In genomic region chr2:25365091-25365761, GRCm38 (mm10) we compare ENCODE assay signal across 8 mouse cellular contexts. TPM values are rescaled to one million over a fixed set of nuclear protein-coding genes. Genes with fewer than 3 reads are reported as not detected.
A peak's percentile ranks its signal among the peaks of the same experiment; 100 is the strongest.
DNase-seq lines count a peak whose midpoint lies in the region; ATAC-seq and TF ChIP-seq lines count a peak whose summit lies in the region.

TSS of gene Uap1l1 (minus strand) at chr2:25365682.

- DNase-seq in embryo, embryonic 10.5 days (ENCODE audit: low spot score), result peak; percentile 82
- peak; percentile 79 for DNase-seq in limb, embryonic 11.5 days (ENCODE audit: low spot score)
- DNase-seq in right cerebral cortex, postnatal 4 days, result peak; percentile 52
- peak; percentile 92 for DNase-seq in yolk sac, embryonic 10.5 days (ENCODE audit: low spot score)

- H3K9ac ChIP-seq in intestine, postnatal 0 days (ENCODE audit: low read depth, low read length), result peak within 1 kb of the TSS; percentile 67
- peak within 1 kb of the TSS; percentile 73 for H3K9ac ChIP-seq in limb, embryonic 11.5 days (ENCODE audit: low read length)
- peak within 1 kb of the TSS; percentile 48 for H3K9ac ChIP-seq in midbrain, embryonic 12.5 days (replicated peaks)

- peak within 1 kb of the TSS; percentile 79 for H3K4me2 ChIP-seq in intestine, postnatal 0 days (replicated peaks; ENCODE audit: low read depth)
- peak within 1 kb of the TSS; percentile 99 for H3K4me2 ChIP-seq in limb, embryonic 11.5 days (ENCODE audit: low read depth, severe bottlenecking)
- H3K4me2 ChIP-seq in midbrain, embryonic 12.5 days (replicated peaks), result peak within 1 kb of the TSS; percentile 94

- H3K27me3 ChIP-seq in intestine, postnatal 0 days (replicated peaks; ENCODE audit: control insufficient read depth, insufficient read depth, low read length), result no peaks in the 10 kb centered on the region
- peaks cover 18% of the 10 kb centered on the region for H3K27me3 ChIP-seq in limb, embryonic 11.5 days (ENCODE audit: control insufficient read depth, insufficient read depth, low read length)
- peaks cover 59% of the 10 kb centered on the region for H3K27me3 ChIP-seq in midbrain, embryonic 12.5 days

- H3K4me3 ChIP-seq in intestine, postnatal 0 days (ENCODE audit: low read depth, low read length), result peak within 1 kb of the TSS; percentile 62
- peak within 1 kb of the TSS; percentile 56 for H3K4me3 ChIP-seq in limb, embryonic 11.5 days (ENCODE audit: low read depth, low read length)
- peak within 1 kb of the TSS; percentile 51 for H3K4me3 ChIP-seq in midbrain, embryonic 12.5 days

- peak; percentile 78 for ATAC-seq in activated CD4-positive, CD25-positive, alpha-beta regulatory T cell, adult 4 months
- peak; percentile 87 for ATAC-seq in granulocyte monocyte progenitor cell, adult 5-6 weeks (replicated peaks; ENCODE audit: poor library complexity, severe bottlenecking)
- ATAC-seq in intestine, postnatal 0 days, result peak; percentile 64
- peak; percentile 58; the same call in 1 of the 2 replicates for ATAC-seq in limb, embryonic 11.5 days (ENCODE audit: insufficient number of reproducible peaks, low FRiP score, low TSS enrichment, low read depth)
- ATAC-seq in midbrain, embryonic 12.5 days (ENCODE audit: low FRiP score, low read depth), result peak; percentile 66

- H3K9me3 ChIP-seq in intestine, postnatal 0 days (ENCODE audit: control insufficient read depth), result no peaks in the 10 kb centered on the region
- no peaks in the 10 kb centered on the region for H3K9me3 ChIP-seq in limb, embryonic 11.5 days (ENCODE audit: control insufficient read depth, low read length)
- no peaks in the 10 kb centered on the region for H3K9me3 ChIP-seq in midbrain, embryonic 12.5 days

- under 1% methylated on average over 54 of the region's 54 CpGs for WGBS in intestine, postnatal 0 days
- under 1% methylated on average over 54 of the region's 54 CpGs for WGBS in limb, embryonic 11.5 days
- WGBS in midbrain, embryonic 12.5 days, result under 1% methylated on average over 53 of the region's 54 CpGs

- no peak for TF ChIP-seq CTCF in intestine, postnatal 0 days (IDR thresholded peaks at IDR 0.05; ENCODE audit: low read depth)

- H3K4me1 ChIP-seq in intestine, postnatal 0 days (replicated peaks; ENCODE audit: control insufficient read depth, insufficient read depth, low read length), result peaks cover 12% of the 10 kb centered on the region; the same call in 1 of the 2 replicates
- H3K4me1 ChIP-seq in limb, embryonic 11.5 days (ENCODE audit: control insufficient read depth, insufficient read depth, low read length), result 0 out of 2 replicates have a peak, but pooled peaks cover 3% of the 10 kb centered on the region
- H3K4me1 ChIP-seq in midbrain, embryonic 12.5 days, result peaks cover 10% of the 10 kb centered on the region

- peaks cover 33% of the 10 kb centered on the region for H3K36me3 ChIP-seq in intestine, postnatal 0 days (ENCODE audit: control insufficient read depth, insufficient read depth)
- no peaks in the 10 kb centered on the region; the same call in 1 of the 2 replicates for H3K36me3 ChIP-seq in limb, embryonic 11.5 days (ENCODE audit: control insufficient read depth, insufficient read depth, low read length)
- H3K36me3 ChIP-seq in midbrain, embryonic 12.5 days, result no peaks in the 10 kb centered on the region

- H3K27ac ChIP-seq in intestine, postnatal 0 days (ENCODE audit: low read depth, low read length), result peak within 1 kb of the TSS; percentile 89
- H3K27ac ChIP-seq in limb, embryonic 11.5 days (replicated peaks; ENCODE audit: low read depth, low read length), result no peak within 1 kb of the TSS
- no peak within 1 kb of the TSS for H3K27ac ChIP-seq in midbrain, embryonic 12.5 days (replicated peaks)

RNA-seq across cellular contexts. Expression of gene Uap1l1, which starts in this region (rescaled TPM):
- 10 to 100 TPM; 13.3 to 15.0 TPM for polyA plus RNA-seq in activated CD4-positive, CD25-positive, alpha-beta regulatory T cell, adult 4 months (2017; shearing (Covaris generic))
- 55.6 and 58.1 TPM in 2 replicates for total RNA-seq in granulocyte monocyte progenitor cell, adult 5-6 weeks (2014; fragmentation: Nextera tagmentation)
- total RNA-seq in granulocyte monocyte progenitor cell, adult 5-6 weeks (2017), result 13.8 and 18.4 TPM in 2 replicates
- 668 and 708 TPM in 2 replicates for polyA plus RNA-seq in intestine, postnatal 0 days (2015; fragmentation: Nextera tagmentation; extraction: Ambion mirVana)
- polyA plus RNA-seq in limb, embryonic 11.5 days (2014; fragmentation: Nextera tagmentation; extraction: Ambion mirVana), result 8.9 and 9.1 TPM in 2 replicates
- polyA plus RNA-seq in midbrain, embryonic 12.5 days (2016; fragmentation: Nextera tagmentation; extraction: Ambion mirVana), result 2.9 and 7.4 TPM in 2 replicates

Comparison
In these comparisons a context has a peak if more than half of its experiments do, and no peak if none do; other contexts are left out.
1. RNA of gene Uap1l1 (polyA plus RNA-seq): 668 to 708 TPM in intestine, postnatal 0 days; 13.3 to 15.0 TPM in activated CD4-positive, CD25-positive, alpha-beta regulatory T cell, adult 4 months, 8.9 to 9.1 TPM in limb, embryonic 11.5 days and 2.9 to 7.4 TPM in midbrain, embryonic 12.5 days; every median in the first group is over 10 times any median in the second.
2. Peak in every context shown above with its lines, with median percentiles within 50 percentile points of each other: ATAC-seq, DNase-seq, H3K4me2 ChIP-seq, H3K4me3 ChIP-seq and H3K9ac ChIP-seq.